Mouse (Mus musculus) NIH3T3 (cell line): Measurements from ENCODE around the gene Cldn13.
"Not testable (repeated sequence)": the region's sequence is repeated elsewhere in the genome, so short reads cannot be mapped to it uniquely, and the experiment has no call there.

Experiments used
- DNase-seq: peaks from one replicate; pipeline ENCODE4 v3.0.0-alpha.2; 2012; ENCODE audit warnings: low read depth

Cldn13 gene

DNA sequence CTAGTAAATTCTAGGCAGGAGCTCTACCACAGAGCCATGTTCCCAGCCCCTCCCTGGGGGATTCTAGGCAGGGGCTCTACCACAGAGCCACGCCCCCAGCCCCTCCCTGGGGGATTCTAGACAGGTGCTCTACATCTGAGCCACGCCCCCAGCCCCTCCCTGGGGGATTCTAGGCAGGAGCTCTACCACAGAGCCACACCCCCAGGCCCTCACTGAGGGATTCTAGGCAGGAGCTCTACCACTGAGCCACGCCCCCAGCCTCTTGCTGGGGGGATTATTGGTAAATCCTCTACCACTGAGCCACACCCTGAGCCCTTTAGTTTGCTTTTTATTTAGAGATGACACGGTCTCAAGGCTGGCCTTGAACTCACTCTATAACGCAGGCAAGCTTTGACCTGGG is 18.4 kb upstream of the Cldn13 start:
- not testable (repeated sequence) for DNase-seq

DNA sequence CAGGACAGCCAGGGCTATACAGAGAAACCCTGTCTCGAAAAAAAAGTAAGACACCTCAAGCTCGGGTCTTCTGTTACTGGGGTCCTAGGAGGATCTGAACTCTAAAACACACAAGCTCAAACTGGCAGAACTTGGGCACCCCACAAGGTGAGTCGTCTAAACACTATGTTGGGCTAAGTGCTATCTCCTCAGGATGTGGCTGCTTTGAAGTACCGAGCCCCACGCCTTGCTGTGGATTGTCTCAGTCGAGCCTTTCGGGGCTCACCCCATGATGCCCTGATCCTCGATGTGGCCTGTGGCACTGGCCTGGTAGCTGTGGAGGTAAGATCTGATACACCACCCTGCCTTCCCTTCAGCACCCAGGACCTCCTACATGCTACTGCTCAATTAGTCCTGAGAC is 18.0 kb upstream of the Cldn13 start:
- DNase-seq: no peak

DNA sequence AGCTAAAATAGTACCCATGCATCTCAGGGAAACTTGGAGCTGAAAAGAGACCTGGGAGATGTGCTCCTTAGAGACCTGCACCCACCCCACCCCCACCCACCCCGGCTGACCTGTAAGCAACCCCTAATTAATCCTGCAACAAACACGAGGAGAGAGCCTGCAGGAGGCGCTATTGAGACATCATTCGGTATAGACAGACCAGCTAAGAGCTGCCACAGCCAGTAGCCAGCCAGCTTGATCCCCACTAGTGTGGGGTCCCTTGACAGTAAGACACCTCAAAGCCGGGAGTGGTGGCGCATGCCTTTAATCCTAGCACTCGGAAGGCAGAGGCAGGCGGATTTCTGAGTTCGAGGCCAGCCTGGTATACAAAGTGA is 17.6 kb upstream of the Cldn13 start:
- DNase-seq: peak; percentile 90

DNA sequence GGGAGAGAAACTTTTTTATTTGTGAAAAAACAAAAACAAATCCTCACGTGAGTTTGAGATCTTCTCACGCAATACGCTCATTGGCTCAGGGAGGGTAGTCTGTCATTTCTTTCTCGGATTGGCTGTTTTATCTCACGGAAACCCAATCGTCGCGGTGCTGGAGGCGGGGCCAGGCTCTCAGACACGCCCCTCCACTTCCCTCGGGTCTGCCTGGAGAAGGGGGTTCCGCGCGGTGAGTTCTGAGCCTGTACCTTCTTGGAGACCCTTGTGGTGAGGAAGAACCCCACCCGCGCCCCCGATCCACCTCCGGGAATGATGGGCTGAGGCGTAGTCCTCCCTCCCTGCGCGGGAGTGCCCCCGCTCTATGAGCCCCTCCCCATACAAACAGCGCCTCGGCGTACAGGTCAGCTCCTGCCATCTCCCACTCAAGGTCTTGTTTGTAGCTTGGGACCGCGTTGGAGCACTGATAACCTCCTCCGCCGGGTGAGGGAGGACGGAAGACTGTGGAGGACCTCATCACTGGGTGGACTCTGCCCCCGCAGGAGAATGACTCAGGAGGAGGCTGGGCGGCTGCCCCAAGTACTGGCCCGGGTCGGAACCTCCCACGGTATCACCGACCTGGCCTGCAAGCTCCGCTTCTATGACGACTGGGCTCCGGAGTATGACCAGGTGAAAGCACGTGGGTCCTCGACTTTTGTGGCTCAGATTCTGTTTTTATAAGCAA is 17.0 kb upstream of the Cldn13 start, which contains the start of gene Mettl27:
Gene Mettl27, plus strand, starts transcription at position 190 of the 724 bp plus-strand sequence.
- DNase-seq: peak; percentile 94

- DNase-seq: no peak
Measured at GRCm38 (mm10) chr5:134929988-134930387, 14.7 kb upstream of the Cldn13 start.

- no peak for DNase-seq
Measured at GRCm38 (mm10) chr5:134926726-134927125, 11.4 kb upstream of the Cldn13 start.

GRCm38 (mm10) chr5:134923141-134923540 is 7.8 kb upstream of the Cldn13 start:
- no peak for DNase-seq

DNA sequence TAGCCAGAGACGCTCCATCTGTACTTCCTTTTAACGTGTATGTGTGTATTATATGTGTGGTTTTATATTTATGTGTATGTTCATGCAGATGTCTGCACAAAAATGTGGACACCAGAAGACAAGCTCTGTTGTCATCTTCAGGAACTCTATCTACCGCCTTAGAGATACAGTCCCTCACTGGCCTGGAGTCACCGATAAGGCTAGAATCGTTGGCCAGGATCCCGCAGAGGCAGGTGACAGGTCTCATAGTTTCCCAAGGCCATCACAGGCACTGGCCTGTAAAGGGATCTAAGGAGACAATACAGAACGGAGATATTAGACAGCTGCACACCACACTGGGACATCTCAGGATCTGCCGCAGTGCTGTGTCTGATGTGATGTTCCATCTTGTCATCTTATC is 5.8 kb upstream of the Cldn13 start:
- DNase-seq: no peak

- no peak for DNase-seq
Measured at GRCm38 (mm10) chr5:134920106-134920687, 4.9 kb upstream of the Cldn13 start.

DNA sequence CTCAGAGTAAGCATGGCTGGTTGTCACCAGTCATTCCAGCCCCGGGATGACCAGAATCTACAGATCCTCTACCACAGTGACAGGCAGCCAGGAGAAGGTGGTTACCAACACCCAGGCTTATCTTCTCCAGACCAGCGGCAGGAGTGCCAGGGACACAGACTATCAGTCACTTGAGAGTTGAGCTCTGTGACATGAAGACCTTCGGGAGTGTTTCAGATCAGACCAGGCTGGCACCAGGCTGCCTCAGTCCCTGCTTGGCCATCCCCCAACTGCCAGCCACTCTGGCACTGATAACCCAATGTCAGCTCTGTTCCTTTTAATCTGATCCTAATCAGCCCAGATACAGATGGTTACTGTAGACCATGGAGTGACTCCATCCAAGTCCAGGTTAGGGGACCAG is 3.8 kb upstream of the Cldn13 start:
- DNase-seq: no peak

DNA sequence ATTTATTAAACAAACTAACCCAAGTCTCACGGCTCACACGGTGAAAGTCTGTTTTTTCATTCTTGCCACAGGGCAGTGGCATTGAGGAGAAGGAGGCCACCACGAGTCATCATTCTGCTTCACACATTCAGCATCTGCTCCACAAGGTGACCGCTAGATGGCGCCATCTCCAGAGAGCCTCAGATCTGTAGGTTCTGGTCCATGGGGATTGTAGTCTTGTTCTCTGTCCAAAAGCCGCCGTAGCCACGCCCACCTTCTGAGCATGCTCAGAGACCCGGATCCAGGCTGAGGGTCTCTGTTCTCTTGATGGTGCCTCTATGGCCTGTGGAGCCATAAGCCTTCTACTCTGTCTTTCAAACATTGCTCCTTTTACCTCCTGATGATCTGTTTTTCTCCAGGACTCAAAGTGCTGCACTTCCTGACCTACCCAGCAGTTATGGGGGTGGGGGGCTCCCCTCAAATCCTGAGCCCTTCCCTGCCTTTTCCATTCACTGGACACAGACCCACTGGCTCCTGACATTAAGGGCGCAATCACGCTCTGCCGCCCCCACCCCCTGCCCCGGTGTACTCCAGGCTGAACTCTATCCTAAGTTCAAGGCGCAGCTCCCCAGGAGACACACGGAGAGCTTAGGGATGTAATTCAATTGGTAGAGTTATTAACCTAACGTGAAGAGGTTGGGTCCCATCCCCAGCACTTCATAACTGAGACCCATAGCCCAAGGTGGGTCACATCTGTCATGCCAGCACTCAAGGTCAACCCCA is 2.9 kb upstream of the Cldn13 start:
- peak; percentile 71 for DNase-seq

DNA sequence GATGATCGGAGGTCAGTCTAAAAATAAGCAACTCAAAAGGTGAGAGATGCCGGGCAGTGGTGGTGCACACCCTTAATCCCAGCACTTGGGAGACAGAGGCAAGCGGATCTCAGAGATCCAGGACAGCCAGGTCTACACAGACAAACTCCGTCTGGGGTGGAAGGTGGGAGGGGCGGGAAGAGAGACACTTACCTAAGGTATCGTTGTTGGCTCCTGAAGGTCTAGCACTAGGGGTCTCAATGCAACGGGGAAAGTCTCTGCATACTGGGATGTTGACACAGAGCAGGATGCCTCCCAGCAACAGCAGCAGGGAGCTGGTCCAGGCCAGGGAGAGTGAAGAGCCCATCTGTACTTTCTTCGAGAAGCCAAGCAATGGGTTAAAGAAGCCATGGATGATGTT is 816 bp downstream of the Cldn13 start:
- no peak for DNase-seq

GRCm38 (mm10) chr5:134913753-134914152 is 1.6 kb downstream of the Cldn13 start:
- no peak for DNase-seq

GRCm38 (mm10) chr5:134913352-134913751 is 2.0 kb downstream of the Cldn13 start:
- no peak for DNase-seq

DNA sequence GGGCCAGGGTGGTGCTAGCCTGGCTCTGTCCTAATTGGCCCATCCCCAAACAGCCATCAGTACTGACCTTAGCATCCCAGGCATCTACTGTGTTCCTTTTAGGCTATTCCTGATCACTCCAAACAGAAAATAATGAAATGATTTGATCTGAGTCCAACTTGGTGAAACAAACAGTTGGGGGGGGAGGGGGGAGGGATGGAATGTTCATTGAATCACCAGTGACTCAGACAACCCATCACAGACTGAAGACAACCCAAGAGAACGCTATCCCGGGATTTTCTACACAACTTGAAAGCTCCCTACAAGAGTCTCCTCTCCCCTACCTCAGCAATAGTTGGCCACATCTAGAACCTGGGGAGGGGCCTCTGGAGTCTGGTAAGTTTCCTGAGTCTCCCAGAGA is 3.4 kb downstream of the Cldn13 start:
- DNase-seq: peak; percentile 81

DNA sequence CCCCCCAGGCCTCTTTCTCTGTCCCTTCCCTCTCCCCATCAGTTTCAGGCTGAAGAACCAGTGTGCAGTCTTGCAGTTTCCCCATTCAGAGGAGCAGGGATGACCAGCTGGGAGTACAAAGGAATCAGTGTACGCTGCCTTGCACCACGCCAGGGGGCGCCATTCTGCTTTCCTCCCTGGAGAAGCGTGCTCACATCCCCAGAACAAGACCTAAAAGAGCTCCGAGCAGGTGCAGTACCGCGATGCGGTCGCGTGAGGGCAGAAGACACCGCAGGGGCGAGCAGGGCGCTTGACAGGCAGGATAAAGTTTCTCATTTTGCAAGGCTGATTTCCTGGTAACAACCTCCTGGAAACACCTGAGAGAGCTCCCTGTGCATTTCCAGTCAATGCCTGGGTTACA is 8.2 kb downstream of the Cldn13 start:
- peak; percentile 98 for DNase-seq

DNA sequence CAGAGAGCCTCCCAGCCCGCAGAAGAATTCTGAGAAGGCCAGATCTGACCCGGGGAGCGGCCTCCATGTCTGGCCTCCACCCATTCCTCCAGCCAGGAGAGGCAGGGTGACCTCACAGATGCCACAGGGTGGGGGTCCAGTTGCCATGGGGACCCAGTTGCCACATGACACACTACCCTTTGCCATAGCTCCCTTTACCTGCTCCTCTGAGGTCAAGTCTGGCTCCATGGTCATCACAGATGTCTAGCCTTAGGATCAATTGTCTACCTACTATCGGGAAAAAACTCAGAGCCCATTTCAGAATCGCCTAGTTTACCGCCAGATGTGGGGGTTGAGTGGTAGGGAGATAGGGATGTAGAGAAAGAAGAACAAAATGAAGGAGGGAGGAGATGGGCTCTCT is 8.7 kb downstream of the Cldn13 start, which contains the start of gene Tmem270:
Gene Tmem270, minus strand, starts transcription at position 101 of the 400 bp plus-strand sequence.
- no peak for DNase-seq

DNA sequence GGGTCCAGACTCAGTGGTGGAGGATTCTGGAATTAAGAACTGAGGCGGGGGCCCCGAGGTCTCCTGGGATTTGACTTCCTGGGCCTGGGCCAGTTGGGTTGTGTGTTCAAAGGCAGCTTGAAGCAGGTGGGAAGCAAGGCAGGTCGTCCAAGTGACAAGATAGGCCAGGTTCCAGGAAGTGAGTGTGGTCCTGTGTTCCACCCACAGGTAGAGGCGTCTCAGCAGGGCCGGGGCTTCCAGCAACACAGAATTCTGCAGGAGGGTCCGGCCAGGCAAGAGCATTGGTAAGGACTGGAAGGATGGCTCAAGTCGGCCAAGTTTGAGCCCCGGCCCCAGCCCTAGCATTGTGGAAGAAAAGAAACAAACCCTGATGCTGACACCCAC is 13.7 kb downstream of the Cldn13 start:
- no peak for DNase-seq

GRCm38 (mm10) chr5:134901012-134901643 is 14.2 kb downstream of the Cldn13 start:
- DNase-seq: peak; percentile 74

DNA sequence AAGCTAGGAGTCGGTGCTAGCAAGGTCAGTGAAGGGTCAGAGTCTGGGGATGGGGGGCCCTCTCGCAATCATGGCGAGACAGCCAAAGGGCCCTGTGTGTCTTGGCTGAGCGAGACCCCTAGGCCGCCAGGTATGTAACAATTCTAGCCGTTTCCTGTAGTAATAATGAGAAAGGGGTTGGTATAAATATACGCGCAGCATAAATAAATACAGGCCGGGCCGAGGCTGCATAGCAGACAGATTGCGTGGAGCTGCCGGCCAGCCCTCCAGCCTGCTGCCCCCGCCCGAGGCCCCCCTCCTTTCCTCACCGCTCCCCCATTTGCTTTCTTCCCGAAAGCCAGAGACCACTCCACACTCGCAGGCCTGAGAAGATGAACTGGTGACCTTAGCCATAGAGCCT is 17.7 kb downstream of the Cldn13 start:
- DNase-seq: no peak

GRCm38 (mm10) chr5:134896965-134897364 is 18.4 kb downstream of the Cldn13 start:
- DNase-seq: no peak

GRCm38 (mm10) chr5:134895291-134895690 is 20.0 kb downstream of the Cldn13 start:
- no peak for DNase-seq

DNA sequence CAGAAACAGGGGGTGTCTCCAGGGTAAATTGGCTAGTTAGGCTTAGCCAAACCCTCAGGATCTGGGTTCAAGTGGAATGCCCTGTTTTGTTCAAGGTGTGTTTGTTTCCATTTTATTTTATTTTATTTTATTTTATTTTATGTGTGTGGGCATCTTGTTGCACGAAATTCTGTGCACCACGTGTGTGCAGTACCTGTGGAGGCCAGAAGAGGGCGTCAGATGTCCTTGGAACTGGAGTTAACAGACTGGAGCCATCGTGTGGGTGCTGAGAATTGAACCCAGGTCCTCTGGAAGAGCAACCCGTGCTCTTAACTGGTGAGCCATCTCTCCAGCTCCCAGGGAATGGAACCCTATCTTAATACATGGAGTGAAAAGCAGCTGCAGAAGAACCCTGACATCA is 22.6 kb downstream of the Cldn13 start:
- no peak for DNase-seq
